Mouse (Mus musculus) hindbrain, embryonic 15.5 days (tissue): ENCODE measurements around the gene Mcm8. TPM values are rescaled to one million over a fixed set of nuclear protein-coding genes. Genes with fewer than 3 reads are reported as not detected.

Experiments
- ATAC-seq: fragments of 200-750 bp; cut with Nextera tagmentation; 2 replicates; pipeline ENCODE4 v1.8.0; 2017; ENCODE audit warnings: low read depth, moderate number of reproducible peaks, moderate TSS enrichment; ENCODE audit not compliant: low FRiP score
- H3K27ac ChIP-seq: fragments of 300-500 bp; sonication (generic); replicated peaks from 2 replicates; pipeline ENCODE4 v1.5.1; 2015; ENCODE audit warnings: mild to moderate bottlenecking, inconsistent platforms
- H3K27me3 ChIP-seq: fragments of 300-500 bp; sonication (generic); 2 replicates; pipeline ENCODE4 v1.6.1; 2015; ENCODE audit warnings: control low read depth, inconsistent platforms
- H3K36me3 ChIP-seq: fragments of 300-500 bp; sonication (generic); 2 replicates; pipeline ENCODE4 v1.6.1; 2015; ENCODE audit warnings: control low read depth, inconsistent platforms
- H3K4me1 ChIP-seq: fragments of 300-500 bp; sonication (generic); replicated peaks from 2 replicates; pipeline ENCODE4 v1.6.1; 2015; ENCODE audit warnings: control low read depth, inconsistent platforms
- H3K4me2 ChIP-seq: fragments of 300-500 bp; sonication (generic); 2 replicates; pipeline ENCODE4 v1.6.1; 2015; ENCODE audit warnings: moderate library complexity, mild to moderate bottlenecking, inconsistent platforms
- H3K4me3 ChIP-seq: fragments of 300-500 bp; sonication (generic); 2 replicates; pipeline ENCODE4 v1.5.1; 2015; ENCODE audit warnings: mild to moderate bottlenecking, inconsistent platforms
- H3K9ac ChIP-seq: fragments of 300-500 bp; sonication (generic); 2 replicates; pipeline ENCODE4 v1.6.1; 2015; ENCODE audit warnings: inconsistent platforms
- H3K9me3 ChIP-seq: fragments of 300-500 bp; sonication (generic); 2 replicates; pipeline ENCODE4 v1.6.1; 2016; ENCODE audit warnings: control low read depth, inconsistent platforms
- WGBS: fragments of 180-500 bp; shearing (Covaris S2); methylation state at CpG from one replicate; pipeline ENCODE4 v1.1.7; 2015; 5-methylcytosine and 5-hydroxymethylcytosine counted together
- polyA plus RNA-seq: library from polyadenylated mRNA; unstranded; fragments of >200 nt; fragmentation: Nextera tagmentation; extraction: Ambion mirVana; gene quantifications from 2 replicates; pipeline ENCODE4 v1.2.1, GENCODE M21; 2015

Gene Mcm8
- 5.1 and 6.1 TPM in 2 replicates for polyA plus RNA-seq

DNA sequence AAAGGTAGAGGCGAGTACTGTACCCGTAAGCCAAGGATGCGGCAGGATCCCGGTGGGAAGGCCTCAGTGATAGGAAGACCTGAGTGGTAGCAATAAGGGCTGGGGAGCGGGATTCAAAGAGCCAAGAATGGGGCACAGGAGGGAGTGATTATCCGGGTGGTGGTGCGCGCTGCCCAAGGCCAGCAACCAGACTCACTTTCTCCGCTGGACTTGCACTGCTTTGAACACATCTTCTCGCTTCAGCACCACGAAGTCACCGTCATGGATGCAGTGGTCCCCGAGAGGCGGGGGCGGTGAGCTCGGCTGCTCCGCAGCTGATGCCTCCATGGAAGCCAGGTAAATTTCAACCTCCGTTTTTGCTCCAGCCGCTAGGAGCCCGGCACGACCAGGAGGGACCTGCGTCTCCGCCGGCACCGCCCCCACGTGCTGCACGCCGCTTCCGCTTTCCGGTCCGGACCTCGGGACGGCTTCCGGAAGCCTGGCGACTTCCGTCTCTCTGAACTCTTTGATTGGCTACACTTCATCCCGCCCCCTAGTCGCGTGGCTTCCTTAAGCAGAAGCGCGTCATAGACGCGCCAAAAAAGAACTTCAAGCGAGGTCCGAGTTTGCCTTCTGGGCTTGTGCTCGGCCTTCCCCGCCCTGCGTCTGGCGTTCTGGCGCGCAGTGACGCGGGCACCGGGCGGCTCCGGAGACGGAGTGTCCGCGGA is at the start of gene Mcm8, which contains the start of gene Trmt6:
TSS of gene Mcm8 (plus strand) at position 534 of the 707 bp plus-strand sequence.
TSS of gene Trmt6 (minus strand) at position 448 of the 707 bp plus-strand sequence.
- under 1% methylated on average over 59 of the region's 59 CpGs for WGBS
- peaks cover 20% of the 10 kb centered on the region for H3K36me3 ChIP-seq
- H3K27me3 ChIP-seq, result no peaks in the 10 kb centered on the region
- peak within 1 kb of the TSS; percentile 67 for H3K9ac ChIP-seq
- peak within 1 kb of the TSS; percentile 82 for H3K4me2 ChIP-seq
- no peaks in the 10 kb centered on the region for H3K9me3 ChIP-seq
- H3K4me1 ChIP-seq, result peaks cover 12% of the 10 kb centered on the region
- peak within 1 kb of the TSS; percentile 95 for H3K4me3 ChIP-seq
- ATAC-seq, result peak; percentile 100
- peak within 1 kb of the TSS; percentile 75 for H3K27ac ChIP-seq

- no peak for ATAC-seq
- Histone ChIP-seq H3K36me3 (no peaks in the 10 kb centered on the region), H3K27ac (no peak overlapping the region), H3K27me3 (no peaks in the 10 kb centered on the region), H3K9me3 (no peaks in the 10 kb centered on the region), H3K4me1 (no peaks in the 10 kb centered on the region), H3K4me2 (no peak overlapping the region), H3K9ac (no peak overlapping the region), H3K4me3 (no peak overlapping the region)
- 82% methylated on average over 1 of the region's 1 CpGs for WGBS
Measured at GRCm38 (mm10) chr2:132770822-132771221, 45.1 kb upstream of the Mcm8 start.

DNA sequence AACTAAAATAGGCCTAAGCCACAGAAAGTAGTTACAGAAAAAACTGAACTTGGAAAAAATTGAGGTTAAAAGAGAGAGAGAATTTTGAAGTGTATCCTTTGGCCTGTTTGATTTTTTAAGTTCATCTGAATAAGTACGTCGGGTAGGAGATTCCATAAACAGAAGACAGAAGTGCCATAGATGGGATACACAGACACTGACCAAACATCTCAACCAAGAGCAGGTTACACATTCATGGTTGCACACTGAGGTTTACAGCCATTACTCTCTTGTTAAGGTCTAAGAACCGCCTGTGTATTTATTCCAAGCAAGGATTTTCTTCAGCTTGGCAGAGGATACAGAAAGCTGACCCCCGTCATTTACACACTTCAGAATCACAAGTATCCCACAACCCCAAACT is 35.0 kb upstream of the Mcm8 start, which contains the start of gene Chgb:
TSS of gene Chgb (plus strand) at position 301 of the 400 bp plus-strand sequence.
- no peak for ATAC-seq
- H3K36me3 ChIP-seq, result no peaks in the 10 kb centered on the region
- no peaks in the 10 kb centered on the region for H3K27me3 ChIP-seq
- H3K4me2 ChIP-seq, result peak within 1 kb of the TSS; percentile 60
- peak within 1 kb of the TSS; percentile 45 for H3K4me3 ChIP-seq
- peak within 1 kb of the TSS; percentile 87 for H3K27ac ChIP-seq
- WGBS, result 8% methylated on average over 4 of the region's 4 CpGs
- H3K9me3 ChIP-seq, result no peaks in the 10 kb centered on the region
- H3K9ac ChIP-seq, result peak within 1 kb of the TSS; percentile 60
- peaks cover 16% of the 10 kb centered on the region; the same call in 1 of the 2 replicates for H3K4me1 ChIP-seq

DNA sequence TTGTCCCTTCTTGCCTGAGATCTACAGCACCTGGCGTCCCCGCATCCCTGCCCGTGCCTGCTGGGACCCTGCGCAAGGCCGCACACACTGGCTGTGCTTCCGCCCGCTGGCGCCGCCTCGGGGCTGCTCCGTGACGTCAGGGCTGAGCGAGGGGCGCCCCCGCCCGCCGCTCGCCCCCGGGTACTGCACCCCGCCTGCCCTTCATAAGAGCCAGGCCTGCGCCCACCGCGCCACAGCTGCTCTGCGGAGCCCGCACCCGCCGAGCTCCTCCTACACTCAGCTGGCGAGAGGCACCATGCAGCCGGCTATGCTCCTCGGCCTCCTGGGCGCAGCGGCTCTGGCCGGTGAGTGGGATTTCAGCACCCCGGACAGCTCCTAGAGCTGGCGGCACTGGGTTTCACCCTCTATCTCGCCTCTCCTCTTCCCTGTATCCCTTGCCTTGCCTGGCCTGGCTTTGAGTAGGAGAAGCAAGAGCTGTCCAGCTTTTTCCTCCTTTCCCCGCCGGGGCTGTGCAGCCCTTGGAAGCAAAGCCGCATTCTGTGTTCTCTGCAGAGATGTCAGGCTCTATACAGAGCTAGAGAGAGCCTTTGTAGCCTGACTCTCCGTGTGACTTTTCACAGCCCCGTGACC is 34.4 kb upstream of the Mcm8 start:
- Histone ChIP-seq H3K4me2 (peak overlapping the region; percentile 60), H3K36me3 (no peaks in the 10 kb centered on the region), H3K27me3 (no peaks in the 10 kb centered on the region), H3K9me3 (no peaks in the 10 kb centered on the region), H3K4me1 (peaks cover 16% of the 10 kb centered on the region; the same call in 1 of the 2 replicates), H3K4me3 (peak overlapping the region; percentile 45), H3K27ac (peak overlapping the region; percentile 87), H3K9ac (peak overlapping the region; percentile 60)
- 0% methylated on average over 40 of the region's 41 CpGs for WGBS
- peak; percentile 97 for ATAC-seq

DNA sequence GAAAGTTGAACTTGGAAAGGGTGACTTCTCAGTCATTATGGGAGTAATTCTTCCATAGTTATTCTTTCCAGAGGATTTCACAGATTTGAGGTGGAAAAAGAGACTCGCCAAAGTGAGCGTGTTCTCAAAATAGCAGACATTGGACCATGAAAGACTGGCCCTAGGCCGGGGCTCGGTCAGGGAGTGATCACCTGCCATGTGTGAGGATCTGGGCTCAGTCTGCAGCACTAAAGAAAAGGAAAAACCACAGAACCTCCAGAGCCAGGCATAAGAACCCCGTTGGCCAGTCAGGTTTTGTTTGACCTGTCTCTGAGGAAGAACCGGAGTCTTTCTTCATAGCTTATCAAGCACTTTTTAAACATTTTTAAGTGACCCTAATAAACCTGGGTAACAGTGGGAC is 31.9 kb upstream of the Mcm8 start:
- H3K27me3 ChIP-seq, result no peaks in the 10 kb centered on the region
- H3K4me3 ChIP-seq, result no peak overlapping the region
- no peak overlapping the region for H3K4me2 ChIP-seq
- H3K27ac ChIP-seq, result no peak overlapping the region
- WGBS, result 88% methylated on average over 6 of the region's 6 CpGs
- H3K36me3 ChIP-seq, result no peaks in the 10 kb centered on the region
- H3K9ac ChIP-seq, result no peak overlapping the region
- H3K9me3 ChIP-seq, result no peaks in the 10 kb centered on the region
- peaks cover 13% of the 10 kb centered on the region; the same call in 1 of the 2 replicates for H3K4me1 ChIP-seq
- ATAC-seq, result no peak

- H3K4me2 ChIP-seq, result no peak overlapping the region
- H3K27me3 ChIP-seq, result no peaks in the 10 kb centered on the region
- no peaks in the 10 kb centered on the region for H3K9me3 ChIP-seq
- no peak overlapping the region for H3K27ac ChIP-seq
- no peaks in the 10 kb centered on the region for H3K4me1 ChIP-seq
- no peak overlapping the region for H3K4me3 ChIP-seq
- H3K36me3 ChIP-seq, result peaks cover 43% of the 10 kb centered on the region
- WGBS, result 89% methylated on average over 19 of the region's 19 CpGs
- no peak for ATAC-seq
- H3K9ac ChIP-seq, result no peak overlapping the region
Measured at GRCm38 (mm10) chr2:132793441-132794203, 22.3 kb upstream of the Mcm8 start.

DNA sequence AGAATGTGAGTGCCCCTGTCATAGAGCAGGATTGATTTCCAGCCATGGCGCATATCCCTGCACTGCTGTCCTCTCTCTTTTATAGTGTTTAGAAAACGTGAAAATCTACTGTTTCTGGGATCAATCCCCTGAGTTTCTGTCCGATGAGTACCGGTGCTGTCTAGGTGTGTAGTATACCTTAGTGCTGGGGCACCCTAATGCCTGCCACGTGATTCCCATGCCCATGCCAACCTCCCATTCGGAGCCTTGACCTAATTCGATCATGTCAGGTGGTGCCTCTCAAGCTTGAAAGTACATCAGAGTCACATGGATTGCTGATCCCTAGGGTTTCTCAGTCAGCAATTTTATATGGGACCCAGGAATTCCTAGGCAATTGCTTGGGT is 21.7 kb upstream of the Mcm8 start:
- ATAC-seq, result no peak
- H3K9me3 ChIP-seq, result no peaks in the 10 kb centered on the region
- no peak overlapping the region for H3K27ac ChIP-seq
- WGBS, result 90% methylated on average over 7 of the region's 7 CpGs
- no peak overlapping the region for H3K9ac ChIP-seq
- no peak overlapping the region for H3K4me3 ChIP-seq
- no peaks in the 10 kb centered on the region for H3K27me3 ChIP-seq
- H3K4me1 ChIP-seq, result no peaks in the 10 kb centered on the region
- H3K4me2 ChIP-seq, result no peak overlapping the region
- H3K36me3 ChIP-seq, result peaks cover 43% of the 10 kb centered on the region

GRCm38 (mm10) chr2:132802976-132803375 is 13.0 kb upstream of the Mcm8 start:
- no peak for ATAC-seq
- Histone ChIP-seq H3K4me3 (no peak overlapping the region), H3K27me3 (no peaks in the 10 kb centered on the region), H3K4me2 (no peak overlapping the region), H3K9ac (no peak overlapping the region), H3K27ac (no peak overlapping the region), H3K36me3 (peaks cover 43% of the 10 kb centered on the region), H3K9me3 (no peaks in the 10 kb centered on the region), H3K4me1 (no peaks in the 10 kb centered on the region)
- WGBS, result 93% methylated on average over 2 of the region's 2 CpGs

DNA sequence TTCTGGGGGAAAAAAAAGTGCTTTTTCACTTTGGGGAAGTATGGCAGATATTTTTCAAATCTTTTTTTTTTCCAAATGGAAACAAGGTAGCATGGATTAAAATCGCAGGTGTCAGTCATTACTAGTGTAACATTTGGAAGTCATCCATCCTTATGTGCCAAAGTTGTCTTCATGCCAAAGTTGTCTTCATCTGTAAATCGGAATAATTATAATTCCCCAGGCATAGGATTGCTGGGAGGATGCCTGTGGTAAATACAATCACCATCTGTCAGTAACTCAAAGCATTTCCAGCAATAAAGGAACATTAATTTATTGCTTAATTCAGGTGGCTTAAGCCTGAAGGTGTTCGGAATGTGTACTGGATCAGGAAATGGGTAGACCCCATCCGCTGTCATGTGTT is 25.1 kb downstream of the Mcm8 start:
- WGBS, result 86% methylated on average over 4 of the region's 4 CpGs
- no peak for ATAC-seq
- H3K27me3 ChIP-seq, result no peaks in the 10 kb centered on the region
- H3K9ac ChIP-seq, result no peak overlapping the region
- no peak overlapping the region for H3K27ac ChIP-seq
- no peaks in the 10 kb centered on the region for H3K36me3 ChIP-seq
- no peaks in the 10 kb centered on the region for H3K9me3 ChIP-seq
- no peak overlapping the region for H3K4me2 ChIP-seq
- H3K4me1 ChIP-seq, result 0 out of 2 replicates have a peak, but pooled peaks cover under 1% of the 10 kb centered on the region
- no peak overlapping the region for H3K4me3 ChIP-seq

GRCm38 (mm10) chr2:132846407-132847358 is 30.7 kb downstream of the Mcm8 start, which contains the start of gene Crls1:
Gene Crls1 (plus strand): TSS chr2:132846666.
- H3K4me2 ChIP-seq, result peak within 1 kb of the TSS; percentile 62
- peak; percentile 96 for ATAC-seq
- WGBS, result under 1% methylated on average over 87 of the region's 96 CpGs

GRCm38 (mm10) chr2:132847581-132847980 is 31.6 kb downstream of the Mcm8 start:
- H3K36me3 ChIP-seq, result peaks cover 14% of the 10 kb centered on the region; the same call in 1 of the 2 replicates
- peak overlapping the region; percentile 98 for H3K4me3 ChIP-seq
- ATAC-seq, result no peak
- peak overlapping the region; percentile 62 for H3K4me2 ChIP-seq
- H3K27me3 ChIP-seq, result no peaks in the 10 kb centered on the region
- H3K9me3 ChIP-seq, result no peaks in the 10 kb centered on the region
- WGBS, result 45% methylated on average over 7 of the region's 7 CpGs
- peak overlapping the region; percentile 92 for H3K9ac ChIP-seq
- peaks cover 26% of the 10 kb centered on the region for H3K4me1 ChIP-seq
- H3K27ac ChIP-seq, result no peak overlapping the region

More at GRCm38 (mm10) chr2:132846407-132847358, 30.7 kb downstream of the Mcm8 start, which contains the start of gene Crls1:
- H3K4me3 ChIP-seq, result peak within 1 kb of the TSS; percentile 98
- H3K9ac ChIP-seq, result peak within 1 kb of the TSS; percentile 92
- H3K27me3 ChIP-seq, result no peaks in the 10 kb centered on the region
- H3K36me3 ChIP-seq, result peaks cover 11% of the 10 kb centered on the region; the same call in 1 of the 2 replicates
- H3K4me1 ChIP-seq, result peaks cover 26% of the 10 kb centered on the region
- H3K9me3 ChIP-seq, result no peaks in the 10 kb centered on the region
- H3K27ac ChIP-seq, result peak within 1 kb of the TSS; percentile 89
